Mouse (Mus musculus): ENCODE measurements around the gene Grb7.

GRCm38 (mm10) chr11:98479026-98479939 is 33.1 kb downstream of the Grb7 start:
- no peak for TF ChIP-seq CTCF (IDR thresholded peaks at IDR 0.05; ENCODE audit: low read depth, low read length)
- TF ChIP-seq TAL1 (conservative IDR thresholded peaks at IDR 0.05; ENCODE audit: low read depth, low read length), result no peak
- TF ChIP-seq GATA1 (IDR thresholded peaks at IDR 0.05; ENCODE audit: borderline replicate concordance, low read length), result no peak
